Mouse (Mus musculus): ENCODE measurements at regions not wholly inside any gene's neighbourhood (a gene's known extent, or its start where the extent isn't known, plus 50 kb on each side); places are given as distances from the start of the nearest gene placed in this dataset.

GRCm38 (mm10) chr12:79944714-79945493, 167.9 kb downstream of the Zfp36l1 start:
- TF ChIP-seq POLR2A (IDR thresholded peaks at IDR 0.05; ENCODE audit: low read depth, low read length) (no peak), CTCF (IDR thresholded peaks at IDR 0.05; ENCODE audit: extremely low read depth, insufficient read depth, insufficient read length, insufficient replicate concordance) (no peak)
